Mouse (Mus musculus) cortical plate, adult 2 months (tissue): ENCODE results near the gene Xylt2.

ENCODE experiments used
- CTCF ChIP-seq: fragments of 200-500 bp; IDR thresholded peaks from 2 replicates; pipeline ENCODE4 v1.5.1; 2011; ENCODE audit warnings: mild to moderate bottlenecking, control low read depth, low read length; ENCODE audit not compliant: insufficient read depth; ENCODE audit errors: extremely low read depth
- POLR2A ChIP-seq: fragments of 200-500 bp; IDR thresholded peaks from 2 replicates; pipeline ENCODE4 v1.6.1; 2011; ENCODE audit warnings: mild to moderate bottlenecking, low read length, control low read depth; ENCODE audit not compliant: insufficient read depth; ENCODE audit errors: extremely low read depth

GRCm38 (mm10) chr11:94631969-94632368 lies 45.3 kb downstream of the Xylt2 start:
- no peak for TF ChIP-seq POLR2A
- no peak for TF ChIP-seq CTCF
